Mouse (Mus musculus): Measurements from ENCODE around the gene Dgki. TPM values are rescaled to one million over a fixed set of nuclear protein-coding genes. Genes with fewer than 3 reads are reported as not detected.

Dgki gene
- polyA plus RNA-seq, 1 experiment = 7.5 TPM

- Histone ChIP-seq H3K27ac (ENCODE audit: insufficient read depth, low read length) (no peak overlapping the region), H3K4me1 (ENCODE audit: control insufficient read depth, insufficient read depth, low read length) (0 out of 2 replicates have a peak, but pooled peaks cover 4% of the 10 kb centered on the region), H3K4me3 (replicated peaks; ENCODE audit: insufficient read depth, low read depth, low read length) (no peak overlapping the region), H3K27me3 (ENCODE audit: control insufficient read depth, insufficient read depth, low read length) (no peaks in the 10 kb centered on the region)
- WGBS = 88% methylated on average over 3 of the region's 3 CpGs
- no peak for DNase-seq
- TF ChIP-seq POLR2A (IDR thresholded peaks at IDR 0.05; ENCODE audit: borderline replicate concordance, insufficient read depth, low read length) (no peak), CTCF (IDR thresholded peaks at IDR 0.05; ENCODE audit: borderline replicate concordance, insufficient read depth, low read depth, low read length) (no peak)
Observed at GRCm38 (mm10) chr6:37329376-37329775, 29.4 kb upstream of the Dgki start.

- Histone ChIP-seq H3K4me3 (replicated peaks; ENCODE audit: insufficient read depth, low read depth, low read length) (no peak overlapping the region), H3K4me1 (ENCODE audit: control insufficient read depth, insufficient read depth, low read length) (0 out of 2 replicates have a peak, but pooled peaks cover 4% of the 10 kb centered on the region), H3K27me3 (ENCODE audit: control insufficient read depth, insufficient read depth, low read length) (no peaks in the 10 kb centered on the region), H3K27ac (ENCODE audit: insufficient read depth, low read length) (no peak overlapping the region)
- TF ChIP-seq CTCF (IDR thresholded peaks at IDR 0.05; ENCODE audit: borderline replicate concordance, insufficient read depth, low read depth, low read length) (no peak), POLR2A (IDR thresholded peaks at IDR 0.05; ENCODE audit: borderline replicate concordance, insufficient read depth, low read length) (no peak)
- DNase-seq = no peak
- WGBS = 43% methylated on average over 7 of the region's 7 CpGs
Observed at GRCm38 (mm10) chr6:37328671-37329070, 28.7 kb upstream of the Dgki start.

DNA sequence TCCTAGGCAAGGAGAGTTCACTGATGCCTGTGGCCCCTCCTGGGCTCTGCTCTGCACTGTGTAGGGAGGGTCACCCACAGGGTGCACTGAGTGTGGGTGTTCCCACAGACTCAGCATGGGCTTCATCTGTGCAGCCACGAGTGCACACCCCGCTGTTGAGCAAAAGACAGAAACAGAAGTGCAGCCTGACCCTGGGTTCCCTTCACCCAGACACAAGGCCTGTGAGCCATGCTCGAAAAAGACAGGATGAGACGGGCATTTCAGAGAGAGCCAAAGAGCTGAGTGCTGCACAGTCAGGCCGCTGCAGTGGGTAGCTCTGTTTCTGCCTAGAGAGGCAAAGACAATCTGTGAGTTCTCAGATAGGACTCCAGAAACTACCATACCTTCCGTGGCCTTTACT is 27.5 kb upstream of the Dgki start:
- no peak overlapping the region for H3K27ac ChIP-seq (ENCODE audit: insufficient read depth, low read length)
- TF ChIP-seq CTCF (IDR thresholded peaks at IDR 0.05; ENCODE audit: borderline replicate concordance, insufficient read depth, low read depth, low read length) (no peak), POLR2A (IDR thresholded peaks at IDR 0.05; ENCODE audit: borderline replicate concordance, insufficient read depth, low read length) (no peak)
- 0 out of 2 replicates have a peak, but pooled peaks cover 4% of the 10 kb centered on the region for H3K4me1 ChIP-seq (ENCODE audit: control insufficient read depth, insufficient read depth, low read length)
- no peak overlapping the region for H3K4me3 ChIP-seq (replicated peaks; ENCODE audit: insufficient read depth, low read depth, low read length)
- 81% methylated on average over 6 of the region's 6 CpGs for WGBS
- no peaks in the 10 kb centered on the region for H3K27me3 ChIP-seq (ENCODE audit: control insufficient read depth, insufficient read depth, low read length)
- no peak for DNase-seq

GRCm38 (mm10) chr6:37326603-37326955 is 26.6 kb upstream of the Dgki start:
- no peak overlapping the region for H3K4me3 ChIP-seq (replicated peaks; ENCODE audit: insufficient read depth, low read depth, low read length)
- no peaks in the 10 kb centered on the region for H3K27me3 ChIP-seq (ENCODE audit: control insufficient read depth, insufficient read depth, low read length)
- TF ChIP-seq POLR2A (IDR thresholded peaks at IDR 0.05; ENCODE audit: borderline replicate concordance, insufficient read depth, low read length) = no peak
- no peak for TF ChIP-seq CTCF (IDR thresholded peaks at IDR 0.05; ENCODE audit: borderline replicate concordance, insufficient read depth, low read depth, low read length)
- 19% methylated on average over 8 of the region's 8 CpGs for WGBS
- H3K4me1 ChIP-seq (ENCODE audit: control insufficient read depth, insufficient read depth, low read length) = 0 out of 2 replicates have a peak, but pooled peaks cover 4% of the 10 kb centered on the region
- peak in 1 of 2 experiments; percentile 35 for DNase-seq
- no peak overlapping the region for H3K27ac ChIP-seq (ENCODE audit: insufficient read depth, low read length)

DNA sequence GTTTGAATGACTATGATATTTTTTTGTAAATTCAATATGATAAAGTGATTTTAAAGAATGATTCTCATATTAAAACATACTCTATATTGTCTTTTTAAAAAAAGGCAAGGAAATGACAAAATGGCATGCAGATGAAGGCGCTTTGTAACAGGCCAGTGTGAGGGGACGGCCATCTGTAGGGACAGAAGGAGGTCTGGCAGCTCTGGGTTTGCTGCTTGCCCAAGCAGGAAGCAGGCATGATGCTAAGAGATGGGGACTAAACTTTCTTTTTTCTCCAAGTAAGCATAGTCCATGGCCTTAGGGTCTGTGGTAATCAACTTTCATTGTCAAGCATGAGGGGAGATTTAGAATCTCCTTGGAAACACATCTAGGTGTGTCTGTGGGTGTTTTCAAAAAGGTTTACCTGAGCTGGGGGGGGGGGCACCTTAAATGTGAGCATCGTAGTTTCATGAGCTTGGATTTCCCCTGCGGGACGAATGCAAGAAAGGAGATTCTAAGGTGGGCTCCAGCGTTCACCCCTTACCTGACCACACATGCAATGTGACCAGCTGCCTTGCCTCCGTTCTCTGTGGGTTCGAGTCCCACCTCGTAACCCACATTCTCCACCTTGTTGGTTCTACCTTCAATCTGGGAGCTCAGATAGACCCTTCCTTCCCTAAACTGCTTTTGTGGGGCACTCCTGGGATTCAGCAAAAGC is 26.1 kb upstream of the Dgki start:
- Histone ChIP-seq H3K27ac (ENCODE audit: insufficient read depth, low read length) (no peak overlapping the region), H3K4me3 (replicated peaks; ENCODE audit: insufficient read depth, low read depth, low read length) (no peak overlapping the region), H3K4me1 (ENCODE audit: control insufficient read depth, insufficient read depth, low read length) (0 out of 2 replicates have a peak, but pooled peaks cover 4% of the 10 kb centered on the region), H3K27me3 (ENCODE audit: control insufficient read depth, insufficient read depth, low read length) (no peaks in the 10 kb centered on the region)
- TF ChIP-seq CTCF (IDR thresholded peaks at IDR 0.05; ENCODE audit: borderline replicate concordance, insufficient read depth, low read depth, low read length) (no peak), POLR2A (IDR thresholded peaks at IDR 0.05; ENCODE audit: borderline replicate concordance, insufficient read depth, low read length) (no peak)
- 81% methylated on average over 9 of the region's 9 CpGs for WGBS
- peak in 1 of 2 experiments; percentile 36 for DNase-seq

- WGBS = 96% methylated on average over 3 of the region's 3 CpGs
Observed at GRCm38 (mm10) chr6:37325076-37325475, 25.1 kb upstream of the Dgki start.

DNA sequence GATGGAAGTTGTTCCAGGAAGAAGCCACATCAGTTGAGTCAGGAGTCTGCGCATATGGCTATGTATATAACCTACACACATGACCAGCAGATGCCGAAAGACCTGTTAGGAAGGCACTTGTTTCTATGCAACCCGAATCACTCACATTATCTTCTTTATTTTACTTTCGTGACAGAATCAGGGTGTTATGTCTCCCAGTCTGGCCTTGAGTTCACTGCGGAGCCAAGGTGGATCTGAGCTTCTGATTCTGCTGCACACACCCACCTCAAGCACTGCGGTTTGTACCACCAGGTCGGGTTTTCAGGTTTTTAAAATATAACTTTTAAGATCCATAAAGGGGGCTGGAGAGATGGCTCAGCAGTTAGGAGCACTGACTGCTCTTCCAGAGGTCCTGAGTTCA is 22.7 kb upstream of the Dgki start:
- no peak for TF ChIP-seq CTCF (IDR thresholded peaks at IDR 0.05; ENCODE audit: borderline replicate concordance, insufficient read depth, low read depth, low read length)
- DNase-seq = no peak
- Histone ChIP-seq H3K4me1 (ENCODE audit: control insufficient read depth, insufficient read depth, low read length) (0 out of 2 replicates have a peak, but pooled peaks cover 4% of the 10 kb centered on the region), H3K27me3 (ENCODE audit: control insufficient read depth, insufficient read depth, low read length) (no peaks in the 10 kb centered on the region), H3K27ac (ENCODE audit: insufficient read depth, low read length) (no peak overlapping the region), H3K4me3 (replicated peaks; ENCODE audit: insufficient read depth, low read depth, low read length) (no peak overlapping the region)
- 95% methylated on average over 7 of the region's 7 CpGs for WGBS

More at GRCm38 (mm10) chr6:37325076-37325475, 25.1 kb upstream of the Dgki start:
- Histone ChIP-seq H3K27me3 (ENCODE audit: control insufficient read depth, insufficient read depth, low read length) (no peaks in the 10 kb centered on the region), H3K4me3 (replicated peaks; ENCODE audit: insufficient read depth, low read depth, low read length) (no peak overlapping the region), H3K27ac (ENCODE audit: insufficient read depth, low read length) (no peak overlapping the region), H3K4me1 (ENCODE audit: control insufficient read depth, insufficient read depth, low read length) (0 out of 2 replicates have a peak, but pooled peaks cover 4% of the 10 kb centered on the region)
- TF ChIP-seq POLR2A (IDR thresholded peaks at IDR 0.05; ENCODE audit: borderline replicate concordance, insufficient read depth, low read length) (no peak), CTCF (IDR thresholded peaks at IDR 0.05; ENCODE audit: borderline replicate concordance, insufficient read depth, low read depth, low read length) (no peak)
- no peak for DNase-seq

DNA sequence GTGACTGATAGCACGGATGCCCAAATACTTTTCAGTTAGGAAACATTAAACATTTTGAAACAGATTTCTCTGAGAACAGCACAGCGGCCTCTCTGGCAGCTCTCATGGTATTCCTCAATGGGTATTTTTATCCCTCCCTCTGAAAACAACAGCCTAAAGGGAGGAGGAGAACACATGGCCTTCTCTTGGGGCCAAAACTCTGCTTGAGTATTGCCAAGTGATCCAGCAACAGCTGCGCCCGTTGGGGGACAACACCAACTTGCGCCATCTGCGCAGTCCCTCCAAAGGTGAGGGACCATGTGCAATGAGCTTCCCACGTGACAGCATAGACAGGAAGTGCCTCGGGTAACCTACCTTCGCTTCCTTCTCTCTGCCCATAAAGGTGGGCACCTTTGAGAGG is 22.1 kb upstream of the Dgki start:
- no peak for TF ChIP-seq CTCF (IDR thresholded peaks at IDR 0.05; ENCODE audit: borderline replicate concordance, insufficient read depth, low read depth, low read length)
- TF ChIP-seq POLR2A (IDR thresholded peaks at IDR 0.05; ENCODE audit: borderline replicate concordance, insufficient read depth, low read length) = no peak
- H3K4me1 ChIP-seq (ENCODE audit: control insufficient read depth, insufficient read depth, low read length) = 0 out of 2 replicates have a peak, but pooled peaks cover 4% of the 10 kb centered on the region
- H3K27me3 ChIP-seq (ENCODE audit: control insufficient read depth, insufficient read depth, low read length) = no peaks in the 10 kb centered on the region
- no peak for DNase-seq
- 39% methylated on average over 9 of the region's 9 CpGs for WGBS
- H3K4me3 ChIP-seq (replicated peaks; ENCODE audit: insufficient read depth, low read depth, low read length) = no peak overlapping the region
- no peak overlapping the region for H3K27ac ChIP-seq (ENCODE audit: insufficient read depth, low read length)

Measured in cerebellum, adult 2 months (tissue).